Mouse (Mus musculus) forebrain, embryonic 14.5 days (tissue): ENCODE measurements at regions not wholly inside any gene's neighbourhood (a gene's known extent, or its start where the extent isn't known, plus 50 kb on each side); places are given as distances from the start of the nearest gene placed in this dataset.

Experiments
- ATAC-seq: fragments of 200-750 bp; cut with Nextera tagmentation; 2 replicates; pipeline ENCODE4 v1.8.0; 2017; ENCODE audit warnings: mild to moderate bottlenecking, moderate library complexity
- DNase-seq: peaks from one replicate; pipeline ENCODE4 v3.0.0-alpha.2; 2015; ENCODE audit warnings: low spot score
- H3K27ac ChIP-seq: fragments of 300-500 bp; sonication (generic); 2 replicates; pipeline ENCODE4 v1.5.1; 2014; ENCODE audit warnings: low read depth, mild to moderate bottlenecking, control low read depth, low read length, moderate library complexity
- H3K27me3 ChIP-seq: fragments of 300-500 bp; sonication (generic); replicated peaks from 2 replicates; pipeline ENCODE4 v1.6.1; 2014; ENCODE audit warnings: low read length, control low read depth, mixed read lengths; ENCODE audit not compliant: control insufficient read depth, insufficient read depth
- H3K36me3 ChIP-seq: fragments of 300-500 bp; sonication (generic); 2 replicates; pipeline ENCODE4 v1.6.1; 2014; ENCODE audit warnings: low read length, control low read depth; ENCODE audit not compliant: control insufficient read depth, insufficient read depth
- H3K4me1 ChIP-seq: fragments of 300-500 bp; sonication (generic); 2 replicates; pipeline ENCODE4 v1.6.1; 2014; ENCODE audit warnings: antibody characterized with exemption, low read length, control low read depth; ENCODE audit not compliant: control insufficient read depth, insufficient read depth
- H3K4me2 ChIP-seq: fragments of 300-500 bp; sonication (generic); 2 replicates; pipeline ENCODE4 v1.6.1; 2014; ENCODE audit warnings: mild to moderate bottlenecking, control low read depth, low read length
- H3K4me3 ChIP-seq: fragments of 300-500 bp; sonication (generic); 2 replicates; pipeline ENCODE4 v1.5.1; 2014; ENCODE audit warnings: low read depth, low read length, control low read depth
- H3K9ac ChIP-seq: fragments of 300-500 bp; sonication (generic); 2 replicates; pipeline ENCODE4 v1.6.1; 2014; ENCODE audit warnings: mild to moderate bottlenecking, low read length, control low read depth, moderate library complexity
- H3K9me3 ChIP-seq: fragments of 300-500 bp; sonication (generic); replicated peaks from 2 replicates; pipeline ENCODE4 v1.6.1; 2016; ENCODE audit warnings: low read length, control low read depth, mixed read lengths; ENCODE audit not compliant: control insufficient read depth
- WGBS: fragments of 180-500 bp; shearing (Covaris S2); extraction: QIAGEN DNeasy Blood & Tissue Kit; methylation state at CpG from one replicate; pipeline ENCODE4 v1.1.7; 2014; 5-methylcytosine and 5-hydroxymethylcytosine counted together

- Histone ChIP-seq H3K4me1 (peaks cover 8% of the 10 kb centered on the region), H3K36me3 (no peaks in the 10 kb centered on the region), H3K27me3 (0 out of 2 replicates have a peak, but pooled peaks cover under 1% of the 10 kb centered on the region), H3K4me3 (no peak overlapping the region), H3K27ac (no peak overlapping the region), H3K4me2 (no peak overlapping the region), H3K9me3 (no peaks in the 10 kb centered on the region), H3K9ac (no peak overlapping the region)
- 94% methylated on average over 7 of the region's 7 CpGs for WGBS
- ATAC-seq (no peak), DNase-seq (no peak)
Measured at GRCm38 (mm10) chr11:19532867-19533266, 391.3 kb upstream of the Spred2 start.

DNA sequence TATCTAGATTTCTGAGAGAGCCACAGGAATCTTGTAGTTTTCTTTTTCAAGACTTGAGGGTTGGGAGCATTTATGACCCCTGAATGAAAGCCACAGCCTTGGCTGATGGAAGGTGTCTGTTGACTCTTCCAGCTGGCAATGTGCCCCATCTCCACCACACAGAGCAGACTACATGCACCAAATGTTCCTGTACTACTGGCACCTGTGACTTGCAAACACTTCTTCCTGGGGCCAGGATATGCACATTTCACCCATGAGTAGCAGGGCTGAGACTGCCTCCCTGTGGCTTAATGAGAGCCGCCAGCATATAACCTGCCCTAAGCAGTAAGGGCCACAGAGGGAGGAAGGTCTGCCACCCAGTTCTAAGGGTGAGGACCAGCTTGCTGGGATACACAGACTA lies 390.5 kb upstream of the Spred2 start:
- WGBS, result 58% methylated on average over 1 of the region's 1 CpGs
- Histone ChIP-seq H3K9ac (no peak overlapping the region), H3K27me3 (no peaks in the 10 kb centered on the region), H3K36me3 (no peaks in the 10 kb centered on the region), H3K4me2 (no peak overlapping the region), H3K9me3 (no peaks in the 10 kb centered on the region), H3K27ac (no peak overlapping the region), H3K4me3 (no peak overlapping the region), H3K4me1 (peaks cover 8% of the 10 kb centered on the region)
- ATAC-seq (no peak), DNase-seq (no peak)

GRCm38 (mm10) chr11:19535215-19535614 lies 389.0 kb upstream of the Spred2 start:
- DNase-seq (no peak), ATAC-seq (no peak)
- Histone ChIP-seq H3K27ac (no peak overlapping the region), H3K4me3 (no peak overlapping the region), H3K9me3 (no peaks in the 10 kb centered on the region), H3K4me2 (no peak overlapping the region), H3K9ac (no peak overlapping the region), H3K27me3 (no peaks in the 10 kb centered on the region), H3K4me1 (peaks cover 8% of the 10 kb centered on the region), H3K36me3 (no peaks in the 10 kb centered on the region)
- 84% methylated on average over 1 of the region's 1 CpGs for WGBS

- ATAC-seq, result no peak
- Histone ChIP-seq H3K4me1 (no peaks in the 10 kb centered on the region), H3K27me3 (no peaks in the 10 kb centered on the region), H3K36me3 (no peaks in the 10 kb centered on the region), H3K4me3 (no peak overlapping the region), H3K9ac (no peak overlapping the region), H3K9me3 (no peaks in the 10 kb centered on the region), H3K4me2 (no peak overlapping the region), H3K27ac (no peak overlapping the region)
- WGBS, result 74% methylated on average over 4 of the region's 4 CpGs
- DNase-seq, result no peak
Measured at GRCm38 (mm10) chr11:19546226-19546625, 377.9 kb upstream of the Spred2 start.

DNA sequence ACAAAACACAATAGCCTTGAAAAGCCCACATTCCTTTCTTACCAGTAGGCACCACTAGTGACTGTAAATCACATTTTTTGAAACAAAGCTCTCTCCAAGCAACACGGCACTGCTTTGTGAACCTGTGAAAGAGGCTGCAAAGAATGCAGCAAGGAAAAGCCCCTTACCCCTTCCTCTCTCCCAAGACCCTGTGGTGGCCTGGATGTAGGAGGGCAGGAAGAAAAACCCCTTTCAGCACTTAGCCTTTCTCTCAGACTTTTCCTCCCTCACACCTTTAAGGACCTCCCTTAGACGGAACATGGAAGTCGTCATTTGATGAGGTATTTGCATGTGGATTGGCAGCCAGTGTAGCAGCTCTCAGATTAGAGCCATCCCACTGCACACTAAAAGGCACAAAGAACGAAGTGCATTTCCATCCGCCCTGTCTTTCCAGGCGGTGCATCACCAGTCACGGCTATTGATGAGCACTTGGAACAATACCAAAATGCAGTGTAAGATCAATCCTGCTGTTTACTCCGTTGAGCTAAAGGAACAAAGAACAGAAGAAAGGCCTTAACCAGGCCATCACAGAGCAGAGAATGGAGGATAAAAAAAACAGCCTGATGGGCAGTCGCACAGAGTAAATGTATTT lies 369.7 kb upstream of the Spred2 start:
- Histone ChIP-seq H3K27ac (peak overlapping the region; percentile 10; the same call in 1 of the 2 replicates), H3K4me2 (peak overlapping the region; percentile 12; the same call in 1 of the 2 replicates), H3K27me3 (peaks cover 3% of the 10 kb centered on the region; the same call in 1 of the 2 replicates), H3K9me3 (no peaks in the 10 kb centered on the region), H3K36me3 (no peaks in the 10 kb centered on the region), H3K9ac (peak overlapping the region; percentile 23; the same call in 1 of the 2 replicates), H3K4me1 (peaks cover 14% of the 10 kb centered on the region), H3K4me3 (no peak overlapping the region)
- peak; percentile 80 for DNase-seq
- WGBS, result 0% methylated on average over 9 of the region's 9 CpGs
- ATAC-seq, result peak; percentile 88

- Histone ChIP-seq H3K27ac (no peak overlapping the region), H3K27me3 (peaks cover 3% of the 10 kb centered on the region; the same call in 1 of the 2 replicates), H3K4me1 (peaks cover 14% of the 10 kb centered on the region), H3K9me3 (no peaks in the 10 kb centered on the region), H3K4me3 (no peak overlapping the region), H3K4me2 (peak overlapping the region; percentile 12; the same call in 1 of the 2 replicates), H3K36me3 (no peaks in the 10 kb centered on the region), H3K9ac (peak overlapping the region; percentile 23; the same call in 1 of the 2 replicates)
- ATAC-seq, result peak; percentile 68
- 24% methylated on average over 9 of the region's 9 CpGs for WGBS
- DNase-seq, result peak; percentile 59
Measured at GRCm38 (mm10) chr11:19554947-19555770, 369.0 kb upstream of the Spred2 start.

DNA sequence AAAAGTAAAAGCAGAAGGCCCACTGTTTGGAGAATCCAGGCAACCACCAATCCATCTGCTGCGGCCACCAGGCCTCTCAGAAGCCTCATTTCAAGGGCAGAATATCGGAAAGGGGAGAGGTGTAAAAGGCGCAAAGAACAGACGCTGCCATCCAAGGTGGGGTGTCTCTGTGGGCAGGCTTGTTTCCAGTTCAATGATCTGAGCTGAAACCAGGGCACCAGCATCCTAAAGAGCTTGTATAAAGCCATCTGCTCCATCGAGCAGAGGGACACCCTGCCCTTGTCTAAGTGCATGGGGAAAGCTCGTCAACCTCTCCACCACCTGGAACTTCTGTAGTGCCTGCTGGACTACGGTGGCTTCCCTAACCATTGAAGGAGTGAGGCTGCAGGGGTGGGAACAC lies 363.7 kb upstream of the Spred2 start:
- H3K4me2 ChIP-seq, result no peak overlapping the region
- no peak overlapping the region for H3K4me3 ChIP-seq
- WGBS, result 76% methylated on average over 7 of the region's 7 CpGs
- DNase-seq, result no peak
- H3K9me3 ChIP-seq, result no peaks in the 10 kb centered on the region
- H3K27me3 ChIP-seq, result peaks cover 3% of the 10 kb centered on the region; the same call in 1 of the 2 replicates
- H3K4me1 ChIP-seq, result peaks cover 3% of the 10 kb centered on the region; the same call in 1 of the 2 replicates
- no peak overlapping the region for H3K27ac ChIP-seq
- no peak for ATAC-seq
- H3K36me3 ChIP-seq, result no peaks in the 10 kb centered on the region
- H3K9ac ChIP-seq, result no peak overlapping the region

GRCm38 (mm10) chr11:19562668-19563067 lies 361.5 kb upstream of the Spred2 start:
- Histone ChIP-seq H3K36me3 (no peaks in the 10 kb centered on the region), H3K4me3 (no peak overlapping the region), H3K9me3 (no peaks in the 10 kb centered on the region), H3K27ac (no peak overlapping the region), H3K4me2 (no peak overlapping the region), H3K9ac (no peak overlapping the region), H3K4me1 (no peaks in the 10 kb centered on the region), H3K27me3 (0 out of 2 replicates have a peak, but pooled peaks cover 2% of the 10 kb centered on the region)
- 97% methylated on average over 4 of the region's 4 CpGs for WGBS
- DNase-seq (no peak), ATAC-seq (no peak)

- no peaks in the 10 kb centered on the region for H3K36me3 ChIP-seq
Measured at GRCm38 (mm10) chr11:19585228-19585627, 338.9 kb upstream of the Spred2 start.

More at GRCm38 (mm10) chr11:19585228-19585627, 338.9 kb upstream of the Spred2 start:
- DNase-seq (no peak), ATAC-seq (no peak)
- H3K4me1 ChIP-seq, result no peaks in the 10 kb centered on the region
- no peaks in the 10 kb centered on the region for H3K9me3 ChIP-seq
- no peak overlapping the region for H3K9ac ChIP-seq
- 82% methylated on average over 7 of the region's 7 CpGs for WGBS
- no peak overlapping the region for H3K4me2 ChIP-seq
- no peak overlapping the region for H3K4me3 ChIP-seq
- H3K27ac ChIP-seq, result no peak overlapping the region
- H3K27me3 ChIP-seq, result no peaks in the 10 kb centered on the region
